Mouse (Mus musculus) embryonic facial prominence, embryonic 15.5 days (tissue): Measurements from ENCODE around the gene Rsph6a. TPM values are rescaled to one million over a fixed set of nuclear protein-coding genes. Genes with fewer than 3 reads are reported as not detected.

Experiments
- ATAC-seq: fragments of 200-750 bp; cut with Nextera tagmentation; 2 replicates; pipeline ENCODE4 v1.8.0; 2017; ENCODE audit warnings: low read depth, moderate TSS enrichment; ENCODE audit not compliant: insufficient number of reproducible peaks, low FRiP score, low TSS enrichment
- H3K27ac ChIP-seq: fragments of 300-500 bp; sonication (generic); replicated peaks from 2 replicates; pipeline ENCODE4 v1.5.1; 2015; ENCODE audit warnings: mild to moderate bottlenecking, inconsistent platforms
- H3K27me3 ChIP-seq: fragments of 300-500 bp; sonication (generic); 2 replicates; pipeline ENCODE4 v1.6.1; 2015; ENCODE audit warnings: inconsistent platforms
- H3K36me3 ChIP-seq: fragments of 300-500 bp; sonication (generic); 2 replicates; pipeline ENCODE4 v1.6.1; 2015; ENCODE audit warnings: mild to moderate bottlenecking, inconsistent platforms
- H3K4me1 ChIP-seq: fragments of 300-500 bp; sonication (generic); 2 replicates; pipeline ENCODE4 v1.6.1; 2015; ENCODE audit warnings: inconsistent platforms
- H3K4me2 ChIP-seq: fragments of 300-500 bp; sonication (generic); replicated peaks from 2 replicates; pipeline ENCODE4 v1.6.1; 2015; ENCODE audit warnings: mild to moderate bottlenecking, inconsistent platforms
- H3K4me3 ChIP-seq: fragments of 300-500 bp; sonication (generic); replicated peaks from 2 replicates; pipeline ENCODE4 v1.5.1; 2015; ENCODE audit warnings: mild to moderate bottlenecking, inconsistent platforms
- H3K9ac ChIP-seq: fragments of 300-500 bp; sonication (generic); 2 replicates; pipeline ENCODE4 v1.6.1; 2015; ENCODE audit warnings: inconsistent platforms
- H3K9me3 ChIP-seq: fragments of 300-500 bp; sonication (generic); replicated peaks from 2 replicates; pipeline ENCODE4 v1.6.1; 2016; ENCODE audit warnings: inconsistent platforms
- WGBS: fragments of 180-500 bp; shearing (Covaris S2); methylation state at CpG from one replicate; pipeline ENCODE4 v1.1.7; 2015; 5-methylcytosine and 5-hydroxymethylcytosine counted together
- polyA plus RNA-seq: library from polyadenylated mRNA; unstranded; fragments of >200 nt; fragmentation: Nextera tagmentation; extraction: Ambion mirVana; gene quantifications from 2 replicates; pipeline ENCODE4 v1.2.1, GENCODE M21; 2015

Gene Rsph6a
- polyA plus RNA-seq, 1 experiment from 2014 or later = not detected

DNA sequence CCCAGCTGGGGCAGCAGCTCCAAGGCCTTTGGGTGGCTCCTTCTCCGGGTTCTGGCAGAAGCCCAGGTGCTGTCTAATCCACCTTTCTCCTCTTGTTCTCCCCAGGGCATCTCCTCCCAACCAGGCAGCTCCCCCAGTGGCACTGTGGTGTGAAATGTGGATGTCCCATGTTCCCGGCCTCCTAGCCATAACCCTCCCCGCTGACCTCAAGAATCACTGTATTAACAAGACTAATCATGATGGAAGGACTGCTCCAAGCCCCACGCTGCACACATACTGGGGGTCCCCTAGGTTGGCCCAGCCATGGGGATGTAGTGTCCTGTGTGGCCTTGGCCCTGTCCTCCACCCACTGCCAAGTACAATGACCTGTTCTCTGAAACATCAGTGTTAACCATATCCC is 27.7 kb downstream of the Rsph6a start:
- Histone ChIP-seq H3K27ac (peak overlapping the region; percentile 52; the same call in 1 of the 2 replicates), H3K4me1 (peaks cover 75% of the 10 kb centered on the region), H3K9ac (no peak overlapping the region), H3K27me3 (no peaks in the 10 kb centered on the region), H3K9me3 (no peaks in the 10 kb centered on the region), H3K36me3 (peaks cover 49% of the 10 kb centered on the region), H3K4me2 (no peak overlapping the region), H3K4me3 (no peak overlapping the region)
- WGBS = 80% methylated on average over 4 of the region's 4 CpGs
- no peak for ATAC-seq

DNA sequence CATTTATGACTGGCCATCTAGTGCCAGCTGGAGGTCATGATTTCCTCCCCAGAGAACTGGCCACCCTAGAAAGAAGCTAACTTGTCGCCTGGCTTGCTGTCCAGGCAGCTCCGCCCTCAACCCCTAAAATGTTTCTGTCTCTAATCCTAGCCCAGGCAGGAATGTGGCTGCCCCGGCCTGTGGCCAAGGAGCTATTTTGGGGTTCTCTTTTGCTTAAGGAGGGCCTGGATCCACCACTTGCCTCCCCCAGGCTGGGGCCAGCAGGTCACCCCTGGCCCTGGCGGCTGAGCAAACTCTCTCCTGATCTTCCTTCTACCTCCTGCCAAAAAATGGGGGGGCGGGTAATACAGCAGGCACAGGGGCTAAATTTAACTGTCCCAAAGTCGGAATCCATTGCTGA is 28.6 kb downstream of the Rsph6a start:
- peak overlapping the region; percentile 52 for H3K27ac ChIP-seq
- no peaks in the 10 kb centered on the region for H3K9me3 ChIP-seq
- H3K4me3 ChIP-seq = no peak overlapping the region
- H3K27me3 ChIP-seq = no peaks in the 10 kb centered on the region
- 34% methylated on average over 6 of the region's 6 CpGs for WGBS
- H3K36me3 ChIP-seq = peaks cover 55% of the 10 kb centered on the region
- ATAC-seq = no peak
- no peak overlapping the region for H3K9ac ChIP-seq
- H3K4me2 ChIP-seq = peak overlapping the region; percentile 34
- peaks cover 65% of the 10 kb centered on the region for H3K4me1 ChIP-seq

DNA sequence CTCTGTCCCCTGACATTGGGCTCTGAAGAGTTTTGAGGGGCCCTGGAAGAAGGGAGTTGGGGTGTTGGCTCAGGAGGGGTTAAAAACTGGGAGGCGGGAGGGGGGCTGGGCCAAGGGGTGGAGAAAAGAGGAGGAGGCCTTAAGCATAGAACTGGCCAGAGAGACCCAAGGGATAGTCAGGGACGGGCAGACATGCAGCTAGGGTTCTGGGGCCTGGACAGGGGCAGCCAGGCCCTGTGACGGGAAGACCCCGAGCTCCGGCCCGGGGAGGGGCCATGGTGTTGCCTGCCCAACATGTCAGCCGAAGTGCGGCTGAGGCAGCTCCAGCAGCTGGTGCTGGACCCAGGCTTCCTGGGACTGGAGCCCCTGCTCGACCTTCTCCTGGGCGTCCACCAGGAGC is 29.2 kb downstream of the Rsph6a start, which contains the start of gene Dmpk:
Dmpk (plus strand) TSS at position 149 of the 400 bp plus-strand sequence.
- H3K4me1 ChIP-seq = peaks cover 64% of the 10 kb centered on the region
- peak within 1 kb of the TSS; percentile 34 for H3K4me2 ChIP-seq
- H3K9ac ChIP-seq = peak within 1 kb of the TSS; percentile 4; the same call in 1 of the 2 replicates
- no peaks in the 10 kb centered on the region for H3K9me3 ChIP-seq
- H3K27ac ChIP-seq = peak within 1 kb of the TSS; percentile 52
- peak within 1 kb of the TSS; percentile 32 for H3K4me3 ChIP-seq
- 0 out of 2 replicates have a peak, but pooled peaks have one; percentile 55 for ATAC-seq
- H3K36me3 ChIP-seq = peaks cover 54% of the 10 kb centered on the region
- H3K27me3 ChIP-seq = no peaks in the 10 kb centered on the region
- WGBS = 35% methylated on average over 10 of the region's 10 CpGs

DNA sequence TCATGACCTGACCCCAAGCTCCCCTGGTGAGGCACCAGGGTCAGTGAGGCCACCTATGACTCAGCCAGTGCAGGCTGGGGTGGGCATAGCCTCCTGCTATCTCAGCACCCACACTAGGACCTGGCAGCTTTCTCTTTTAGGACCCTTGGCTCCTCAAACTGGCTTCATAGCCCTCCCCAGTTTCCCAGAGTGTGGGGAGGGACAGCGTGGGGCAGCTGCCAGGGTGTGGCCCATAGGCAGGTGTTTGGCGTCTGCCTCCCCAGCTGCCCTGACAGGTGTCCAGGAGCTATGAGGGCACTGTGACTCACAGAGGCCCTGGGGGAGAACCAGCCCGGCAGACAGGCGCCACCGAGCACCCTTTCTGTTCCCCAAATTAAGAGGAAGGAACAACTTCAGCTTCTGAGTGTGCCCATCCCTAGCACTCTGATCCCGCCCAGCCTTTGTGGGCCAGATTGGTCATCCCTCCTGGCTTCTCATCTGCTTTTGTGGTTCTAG is 29.8 kb downstream of the Rsph6a start:
- no peaks in the 10 kb centered on the region for H3K27me3 ChIP-seq
- no peak for ATAC-seq
- H3K36me3 ChIP-seq = peaks cover 49% of the 10 kb centered on the region
- H3K4me2 ChIP-seq = peak overlapping the region; percentile 34
- H3K9me3 ChIP-seq = no peaks in the 10 kb centered on the region
- H3K9ac ChIP-seq = 0 out of 2 replicates have a peak overlapping the region, but pooled peaks have one; percentile 4
- peaks cover 64% of the 10 kb centered on the region for H3K4me1 ChIP-seq
- peak overlapping the region; percentile 32 for H3K4me3 ChIP-seq
- 64% methylated on average over 6 of the region's 6 CpGs for WGBS
- H3K27ac ChIP-seq = peak overlapping the region; percentile 52

DNA sequence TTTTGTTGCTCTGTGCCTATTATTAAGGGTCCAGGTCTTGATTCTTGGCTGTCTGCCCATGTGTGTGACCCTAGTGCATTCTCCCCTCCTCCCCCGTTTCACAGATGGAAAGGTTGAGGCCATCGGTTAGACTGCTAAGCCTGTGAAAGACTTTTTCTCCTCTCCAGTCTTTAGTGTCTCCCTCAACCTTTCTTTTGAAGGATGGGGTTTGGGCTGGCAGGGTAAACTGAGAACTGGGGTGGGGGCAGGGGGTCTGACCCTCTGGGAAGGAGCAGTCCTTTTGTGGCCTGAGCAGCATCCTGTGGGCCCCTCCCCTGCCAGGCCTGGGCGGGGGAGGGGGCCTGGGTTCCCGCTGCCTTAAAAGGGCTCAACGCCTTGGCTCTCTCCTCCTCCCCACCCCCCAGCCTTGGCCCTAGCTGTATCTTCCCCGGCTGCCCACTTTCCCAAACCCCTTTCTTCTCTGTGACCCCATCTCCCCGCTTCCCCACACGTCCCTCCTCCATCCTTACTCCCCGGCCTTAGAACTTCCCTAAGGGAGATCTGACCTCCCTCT is 30.5 kb downstream of the Rsph6a start:
- H3K4me3 ChIP-seq = peak overlapping the region; percentile 32
- ATAC-seq = no peak
- H3K4me1 ChIP-seq = peaks cover 64% of the 10 kb centered on the region
- H3K4me2 ChIP-seq = peak overlapping the region; percentile 34
- H3K9ac ChIP-seq = no peak overlapping the region; the same call in 1 of the 2 replicates
- H3K27me3 ChIP-seq = no peaks in the 10 kb centered on the region
- H3K36me3 ChIP-seq = peaks cover 48% of the 10 kb centered on the region
- 27% methylated on average over 8 of the region's 9 CpGs for WGBS
- peak overlapping the region; percentile 52; the same call in 1 of the 2 replicates for H3K27ac ChIP-seq
- H3K9me3 ChIP-seq = no peaks in the 10 kb centered on the region

DNA sequence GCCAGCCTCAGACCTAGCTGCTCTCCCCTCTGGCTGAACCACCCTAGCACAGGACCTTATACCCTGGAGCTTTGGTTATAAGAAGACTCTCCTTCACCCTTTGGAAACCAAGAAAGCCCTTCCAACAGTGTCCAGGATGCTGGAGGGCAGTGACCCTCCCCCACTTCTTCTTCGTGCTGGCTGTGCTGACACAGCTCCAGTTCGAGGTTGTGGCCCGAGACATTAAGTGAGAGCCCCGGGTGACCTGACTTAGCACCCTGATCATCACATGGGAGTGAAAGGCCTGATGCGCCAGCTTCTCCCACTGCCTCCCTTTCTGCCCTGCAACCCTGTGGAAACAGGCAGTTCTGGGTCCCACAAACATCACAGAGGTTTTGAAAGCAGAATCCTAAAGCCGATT is 31.0 kb downstream of the Rsph6a start:
- Histone ChIP-seq H3K36me3 (peaks cover 46% of the 10 kb centered on the region), H3K4me3 (peak overlapping the region; percentile 32)
- ATAC-seq = no peak

DNA sequence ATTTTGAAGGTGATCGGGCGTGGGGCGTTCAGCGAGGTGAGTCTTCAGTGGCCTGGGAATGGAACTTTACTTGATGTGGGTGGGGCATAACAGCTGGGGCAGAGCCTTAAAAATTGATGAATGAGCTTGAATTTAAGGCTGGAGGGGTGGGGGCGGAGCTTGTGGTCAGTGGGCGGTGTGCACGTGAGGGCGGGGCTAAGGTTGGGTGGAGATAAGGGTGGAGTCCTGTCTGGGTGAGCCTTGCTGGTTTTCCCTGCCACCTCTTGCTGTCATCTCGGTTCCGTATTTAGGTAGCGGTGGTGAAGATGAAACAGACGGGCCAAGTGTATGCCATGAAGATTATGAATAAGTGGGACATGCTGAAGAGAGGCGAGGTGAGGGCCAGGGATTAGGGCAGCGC is 31.6 kb downstream of the Rsph6a start:
- WGBS = 19% methylated on average over 14 of the region's 14 CpGs
- Histone ChIP-seq H3K4me3 (peak overlapping the region; percentile 32), H3K4me2 (peak overlapping the region; percentile 34), H3K27ac (peak overlapping the region; percentile 52; the same call in 1 of the 2 replicates), H3K4me1 (peaks cover 58% of the 10 kb centered on the region), H3K36me3 (peaks cover 41% of the 10 kb centered on the region), H3K27me3 (no peaks in the 10 kb centered on the region), H3K9me3 (no peaks in the 10 kb centered on the region), H3K9ac (no peak overlapping the region)
- no peak for ATAC-seq

More for the DNA sequence above, 31.0 kb downstream of the Rsph6a start:
- WGBS = 15% methylated on average over 6 of the region's 6 CpGs
- Histone ChIP-seq H3K4me2 (peak overlapping the region; percentile 34), H3K27me3 (no peaks in the 10 kb centered on the region), H3K9me3 (no peaks in the 10 kb centered on the region), H3K4me1 (peaks cover 63% of the 10 kb centered on the region), H3K9ac (no peak overlapping the region; the same call in 1 of the 2 replicates), H3K27ac (peak overlapping the region; percentile 52)

DNA sequence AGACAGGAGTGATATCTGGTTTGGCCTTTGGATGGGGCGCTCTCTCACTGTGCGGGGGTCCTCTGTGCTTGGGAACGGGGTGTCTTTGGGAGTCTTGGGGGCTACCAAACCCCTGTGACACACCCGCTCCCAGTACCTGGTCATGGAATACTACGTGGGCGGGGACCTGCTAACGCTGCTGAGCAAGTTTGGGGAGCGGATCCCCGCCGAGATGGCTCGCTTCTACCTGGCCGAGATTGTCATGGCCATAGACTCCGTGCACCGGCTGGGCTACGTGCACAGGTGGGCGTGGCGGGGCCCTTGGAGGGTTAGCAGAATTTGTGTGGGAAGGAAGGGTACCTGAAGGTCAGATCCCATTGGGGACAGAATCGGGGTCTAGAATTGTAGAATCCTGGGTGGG is 32.3 kb downstream of the Rsph6a start:
- peaks cover 56% of the 10 kb centered on the region for H3K4me1 ChIP-seq
- no peaks in the 10 kb centered on the region for H3K27me3 ChIP-seq
- H3K4me2 ChIP-seq = no peak overlapping the region
- H3K9me3 ChIP-seq = no peaks in the 10 kb centered on the region
- H3K36me3 ChIP-seq = peaks cover 34% of the 10 kb centered on the region
- no peak overlapping the region for H3K9ac ChIP-seq
- no peak overlapping the region for H3K4me3 ChIP-seq
- no peak overlapping the region for H3K27ac ChIP-seq
- 63% methylated on average over 18 of the region's 18 CpGs for WGBS
- no peak for ATAC-seq

DNA sequence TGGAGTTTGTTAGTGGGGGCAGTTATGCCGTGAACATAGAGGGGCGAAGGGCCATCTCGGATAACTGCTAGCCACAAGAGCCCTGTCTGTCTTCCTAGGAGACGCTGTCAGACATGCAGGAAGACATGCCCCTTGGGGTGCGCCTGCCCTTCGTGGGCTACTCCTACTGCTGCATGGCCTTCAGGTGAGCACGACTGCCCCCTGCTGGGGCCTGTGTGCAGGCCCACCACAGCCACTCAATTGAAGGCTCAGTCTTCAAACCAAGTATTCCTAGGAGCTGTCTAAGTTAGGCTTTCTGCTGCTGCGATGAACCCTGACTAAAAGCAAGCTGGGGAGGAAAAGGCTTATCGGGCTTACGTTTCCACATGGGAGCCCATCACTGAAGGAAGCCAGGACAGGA is 34.3 kb downstream of the Rsph6a start:
- Histone ChIP-seq H3K9me3 (no peaks in the 10 kb centered on the region), H3K4me1 (peaks cover 55% of the 10 kb centered on the region), H3K27me3 (no peaks in the 10 kb centered on the region), H3K36me3 (peaks cover 23% of the 10 kb centered on the region), H3K4me2 (no peak overlapping the region), H3K4me3 (no peak overlapping the region), H3K9ac (no peak overlapping the region), H3K27ac (no peak overlapping the region)
- no peak for ATAC-seq
- WGBS = 39% methylated on average over 10 of the region's 10 CpGs

DNA sequence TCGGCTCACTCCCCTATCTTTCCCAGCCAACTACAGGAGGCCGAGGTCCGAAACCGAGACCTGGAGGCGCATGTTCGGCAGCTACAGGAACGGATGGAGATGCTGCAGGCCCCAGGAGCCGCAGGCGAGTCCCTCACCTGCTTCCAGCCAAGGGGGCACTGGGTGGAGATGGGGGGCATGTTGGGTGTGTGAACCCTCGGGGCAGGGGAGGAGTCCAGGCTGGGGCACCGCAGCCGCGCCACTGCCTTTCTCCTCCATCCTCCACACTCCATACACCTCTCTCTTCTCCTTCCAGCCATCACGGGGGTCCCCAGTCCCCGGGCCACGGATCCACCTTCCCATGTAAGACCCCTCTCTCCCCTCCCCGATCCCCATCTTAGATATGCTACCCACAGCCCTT is 37.4 kb downstream of the Rsph6a start:
- WGBS = 36% methylated on average over 13 of the region's 17 CpGs
- peak overlapping the region; percentile 86 for H3K4me3 ChIP-seq
- no peak for ATAC-seq
- H3K9me3 ChIP-seq = no peaks in the 10 kb centered on the region
- peak overlapping the region; percentile 74 for H3K4me2 ChIP-seq
- peak overlapping the region; percentile 99; the same call in 1 of the 2 replicates for H3K27ac ChIP-seq
- peaks cover 24% of the 10 kb centered on the region for H3K36me3 ChIP-seq
- no peaks in the 10 kb centered on the region for H3K27me3 ChIP-seq
- H3K4me1 ChIP-seq = peaks cover 38% of the 10 kb centered on the region
- peak overlapping the region; percentile 51 for H3K9ac ChIP-seq

DNA sequence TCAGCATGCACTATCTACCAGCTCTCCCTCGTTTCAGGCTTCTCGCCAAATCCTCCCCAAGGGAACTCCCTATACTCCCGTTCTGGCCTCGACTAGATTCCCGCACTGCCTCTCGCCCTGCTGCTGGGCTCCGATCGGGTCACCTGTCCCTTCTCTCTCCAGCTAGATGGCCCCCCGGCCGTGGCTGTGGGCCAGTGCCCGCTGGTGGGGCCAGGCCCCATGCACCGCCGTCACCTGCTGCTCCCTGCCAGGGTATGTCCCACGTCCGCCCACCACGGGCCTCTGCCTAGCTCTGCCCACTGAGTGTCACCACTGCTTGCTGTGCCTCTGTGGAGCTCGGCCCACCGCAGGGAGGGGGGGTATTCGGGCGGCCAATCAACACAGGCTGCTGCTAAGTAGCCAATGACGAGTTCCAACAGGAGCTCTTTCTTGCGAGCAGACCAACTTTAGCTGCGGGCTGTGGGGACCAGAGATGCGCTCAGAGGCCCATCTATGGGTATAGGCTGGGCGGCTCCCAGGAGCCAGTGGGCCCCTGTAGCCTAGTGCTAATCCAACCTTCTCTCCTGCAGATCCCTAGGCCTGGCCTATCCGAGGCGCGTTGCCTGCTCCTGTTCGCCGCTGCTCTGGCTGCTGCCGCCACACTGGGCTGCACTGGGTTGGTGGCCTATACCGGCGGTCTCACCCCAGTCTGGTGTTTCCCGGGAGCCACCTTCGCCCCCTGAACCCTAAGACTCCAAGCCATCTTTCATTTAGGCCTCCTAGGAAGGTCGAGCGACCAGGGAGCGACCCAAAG is 38.1 kb downstream of the Rsph6a start:
- Histone ChIP-seq H3K4me2 (peak overlapping the region; percentile 74), H3K27me3 (no peaks in the 10 kb centered on the region), H3K4me1 (peaks cover 43% of the 10 kb centered on the region), H3K4me3 (peak overlapping the region; percentile 86), H3K27ac (peak overlapping the region; percentile 99), H3K9ac (peak overlapping the region; percentile 51), H3K36me3 (peaks cover 26% of the 10 kb centered on the region), H3K9me3 (no peaks in the 10 kb centered on the region)
- WGBS = 3% methylated on average over 38 of the region's 38 CpGs
- ATAC-seq = peak; percentile 74
